Mouse (Mus musculus) adrenal gland, adult (tissue): ENCODE measurements around the gene Crhr2.

Source experiments
- DNase-seq, 2 experiments: peaks; one replicate each; pipeline ENCODE4 v3.0.0; 2022 to 2023; ENCODE audit warnings: low spot score in 1 of 2; ENCODE audit not compliant: inconsistent age in 2 of 2

Gene Crhr2

GRCm38 (mm10) chr6:55132794-55133193, at the start of gene Crhr2:
Gene Crhr2 (minus strand): TSS chr6:55133016.
- DNase-seq, result no peak

GRCm38 (mm10) chr6:55179560-55179959, 46.7 kb upstream of the Crhr2 start:
- DNase-seq, result no peak

GRCm38 (mm10) chr6:55177060-55177732, 44.4 kb upstream of the Crhr2 start:
- DNase-seq, result peak in 1 of 2 experiments; percentile 52

GRCm38 (mm10) chr6:55175892-55176291, 43.1 kb upstream of the Crhr2 start:
- DNase-seq, result no peak

- DNase-seq, result no peak
These were observed 42.6 kb upstream of the Crhr2 start for GRCm38 (mm10) chr6:55175456-55175855.

- DNase-seq, result no peak
These were observed 41.9 kb upstream of the Crhr2 start, which contains the start of gene Inmt for GRCm38 (mm10) chr6:55174741-55175181. Gene Inmt (minus strand): TSS chr6:55175043.

GRCm38 (mm10) chr6:55173941-55174349, 41.1 kb upstream of the Crhr2 start:
- DNase-seq, result peak in 1 of 2 experiments; percentile 23

- DNase-seq, result no peak
These were observed 40.4 kb upstream of the Crhr2 start for GRCm38 (mm10) chr6:55173171-55173570.

GRCm38 (mm10) chr6:55171638-55172037, 38.8 kb upstream of the Crhr2 start:
- DNase-seq, result no peak

GRCm38 (mm10) chr6:55169818-55170217, 37.0 kb upstream of the Crhr2 start:
- no peak for DNase-seq

- DNase-seq, result peak; percentile 64 to 92
These were observed 34.1 kb upstream of the Crhr2 start for GRCm38 (mm10) chr6:55166777-55167463.

GRCm38 (mm10) chr6:55163046-55163584, 30.3 kb upstream of the Crhr2 start:
- no peak for DNase-seq

GRCm38 (mm10) chr6:55161311-55161761, 28.5 kb upstream of the Crhr2 start:
- no peak for DNase-seq

- no peak for DNase-seq
These were observed 26.4 kb upstream of the Crhr2 start for GRCm38 (mm10) chr6:55159256-55159655.

GRCm38 (mm10) chr6:55152226-55152625, 19.4 kb upstream of the Crhr2 start:
- DNase-seq, result no peak

GRCm38 (mm10) chr6:55146138-55146537, 13.3 kb upstream of the Crhr2 start:
- no peak for DNase-seq

GRCm38 (mm10) chr6:55145285-55145684, 12.5 kb upstream of the Crhr2 start:
- DNase-seq, result no peak

- no peak for DNase-seq
These were observed 5.5 kb upstream of the Crhr2 start for GRCm38 (mm10) chr6:55138343-55138742.

- DNase-seq, result no peak
These were observed 609 bp upstream of the Crhr2 start for GRCm38 (mm10) chr6:55133425-55133824.

GRCm38 (mm10) chr6:55131301-55131700, 1.5 kb downstream of the Crhr2 start:
- DNase-seq, result no peak

GRCm38 (mm10) chr6:55130631-55131030, 2.2 kb downstream of the Crhr2 start:
- peak in 1 of 2 experiments; percentile 40 for DNase-seq

- DNase-seq, result peak; percentile 15 to 49
These were observed 4.4 kb downstream of the Crhr2 start for GRCm38 (mm10) chr6:55128391-55128790.
